Mouse (Mus musculus): Measurements from ENCODE around the gene Rheb.

DNA sequence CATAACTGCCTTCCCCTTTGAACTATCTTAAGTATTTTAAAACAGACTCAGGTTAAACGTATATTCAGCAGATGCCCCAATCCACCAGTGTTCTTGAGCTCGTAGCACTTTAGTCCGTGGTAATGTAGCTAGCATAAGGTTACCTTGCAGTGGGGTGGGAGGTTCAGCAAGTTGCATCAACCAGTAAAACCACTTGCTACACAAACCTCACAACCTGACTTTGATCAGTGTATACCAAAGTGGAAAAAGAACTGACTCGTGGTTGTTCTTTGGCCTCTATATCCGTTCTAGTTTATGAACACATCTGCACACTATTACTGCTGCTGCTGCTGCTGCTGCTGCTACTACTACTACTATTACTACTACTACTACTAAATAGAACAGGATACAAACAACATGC is 1.4 kb upstream of the Rheb start:
- TF ChIP-seq CTCF (IDR thresholded peaks at IDR 0.05; ENCODE audit: extremely low read depth, insufficient read length, insufficient replicate concordance, low read depth, low read length) (no peak), POLR2A (IDR thresholded peaks at IDR 0.05; ENCODE audit: low read depth, low read length) (no peak)
